Mouse (Mus musculus) thymus, postnatal 4 days (tissue): ENCODE data around the gene Rgs21.

ENCODE experiments used
- DNase-seq: peaks from one replicate; pipeline ENCODE4 v3.0.0; 2021

Gene Rgs21

GRCm38 (mm10) chr1:144567567-144567966 lies at the start of gene Rgs21:
Rgs21 (minus strand) TSS chr1:144567667.
- no peak for DNase-seq

GRCm38 (mm10) chr1:144604071-144604470 lies 36.6 kb upstream of the Rgs21 start:
- DNase-seq, result no peak

- no peak for DNase-seq
These were observed 35.5 kb upstream of the Rgs21 start for GRCm38 (mm10) chr1:144602987-144603386.

GRCm38 (mm10) chr1:144579321-144579720 lies 11.9 kb upstream of the Rgs21 start:
- no peak for DNase-seq

- no peak for DNase-seq
These were observed 5.5 kb upstream of the Rgs21 start for GRCm38 (mm10) chr1:144572972-144573371.

GRCm38 (mm10) chr1:144569905-144570304 lies 2.4 kb upstream of the Rgs21 start:
- DNase-seq, result no peak

GRCm38 (mm10) chr1:144545142-144545541 lies 22.3 kb downstream of the Rgs21 start:
- DNase-seq, result no peak

GRCm38 (mm10) chr1:144544497-144544961 lies 22.9 kb downstream of the Rgs21 start:
- DNase-seq, result no peak

- no peak for DNase-seq
These were observed 35.7 kb downstream of the Rgs21 start for GRCm38 (mm10) chr1:144531746-144532145.

GRCm38 (mm10) chr1:144517878-144518426 lies 49.5 kb downstream of the Rgs21 start:
- DNase-seq, result no peak

- no peak for DNase-seq
These were observed 65.2 kb downstream of the Rgs21 start for GRCm38 (mm10) chr1:144502241-144502640.

GRCm38 (mm10) chr1:144500423-144500822 lies 67.0 kb downstream of the Rgs21 start:
- no peak for DNase-seq

- DNase-seq, result no peak
These were observed 67.7 kb downstream of the Rgs21 start for GRCm38 (mm10) chr1:144499719-144500118.

- DNase-seq, result no peak
These were observed 68.7 kb downstream of the Rgs21 start for GRCm38 (mm10) chr1:144498725-144499124.

- no peak for DNase-seq
These were observed 69.4 kb downstream of the Rgs21 start for GRCm38 (mm10) chr1:144498051-144498450.

GRCm38 (mm10) chr1:144493336-144493735 lies 74.1 kb downstream of the Rgs21 start:
- no peak for DNase-seq

- no peak for DNase-seq
These were observed 79.1 kb downstream of the Rgs21 start for GRCm38 (mm10) chr1:144488223-144488835.
